Mouse (Mus musculus) neural tube, embryonic 14.5 days (tissue): ENCODE data around the gene Shc1. TPM values are rescaled to one million over a fixed set of nuclear protein-coding genes. Genes with fewer than 3 reads are reported as not detected.
A peak's percentile ranks its signal among the peaks of the same experiment; 100 is the strongest.

ENCODE experiments used
- ATAC-seq: fragments of 200-750 bp; cut with Nextera tagmentation; 2 replicates; pipeline ENCODE4 v1.8.0; 2017; ENCODE audit warnings: low read depth, mild to moderate bottlenecking, moderate TSS enrichment, moderate library complexity
- H3K27ac ChIP-seq: fragments of 300-500 bp; sonication (generic); 2 replicates; pipeline ENCODE4 v1.5.1; 2014; ENCODE audit warnings: low read depth, mild to moderate bottlenecking, control low read depth, low read length, moderate library complexity, mixed read lengths
- H3K27me3 ChIP-seq: fragments of 300-500 bp; sonication (generic); 2 replicates; pipeline ENCODE4 v1.6.1; 2014; ENCODE audit warnings: low read length; ENCODE audit not compliant: control insufficient read depth, insufficient read depth
- H3K36me3 ChIP-seq: fragments of 300-500 bp; sonication (generic); 2 replicates; pipeline ENCODE4 v1.6.1; 2014; ENCODE audit warnings: low read length, mixed read lengths; ENCODE audit not compliant: control insufficient read depth, insufficient read depth
- H3K4me1 ChIP-seq: fragments of 300-500 bp; sonication (generic); 2 replicates; pipeline ENCODE4 v1.6.1; 2014; ENCODE audit warnings: low read length; ENCODE audit not compliant: control insufficient read depth, insufficient read depth
- H3K4me2 ChIP-seq: fragments of 300-500 bp; sonication (generic); 2 replicates; pipeline ENCODE4 v1.6.1; 2014; ENCODE audit warnings: mild to moderate bottlenecking, low read depth, low read length, control low read depth
- H3K4me3 ChIP-seq: fragments of 300-500 bp; sonication (generic); 2 replicates; pipeline ENCODE4 v1.5.1; 2014; ENCODE audit warnings: low read depth, low read length, control low read depth, mixed read lengths
- H3K9ac ChIP-seq: fragments of 300-500 bp; sonication (generic); replicated peaks from 2 replicates; pipeline ENCODE4 v1.6.1; 2014; ENCODE audit warnings: low read depth, mild to moderate bottlenecking, control low read depth, low read length, mixed read lengths
- H3K9me3 ChIP-seq: fragments of 300-500 bp; sonication (generic); 2 replicates; pipeline ENCODE4 v1.6.1; 2016; ENCODE audit warnings: low read length; ENCODE audit not compliant: control insufficient read depth
- WGBS: fragments of 180-500 bp; shearing (Covaris S2); extraction: QIAGEN DNeasy Blood & Tissue Kit; methylation state at CpG from one replicate; pipeline ENCODE4 v1.1.7; 2014; 5-methylcytosine and 5-hydroxymethylcytosine counted together
- polyA plus RNA-seq: library from polyadenylated mRNA; unstranded; fragments of >200 nt; fragmentation: Nextera tagmentation; extraction: Ambion mirVana; gene quantifications from 2 replicates; pipeline ENCODE4 v1.2.1, GENCODE M21; 2014

The Shc1 gene
- polyA plus RNA-seq, result 4.1 and 18.9 TPM in 2 replicates

- Histone ChIP-seq H3K9me3 (no peaks in the 10 kb centered on the region), H3K4me3 (peak within 1 kb of the TSS; percentile 56), H3K27ac (peak within 1 kb of the TSS; percentile 70), H3K9ac (peak within 1 kb of the TSS; percentile 41), H3K27me3 (no peaks in the 10 kb centered on the region), H3K36me3 (peaks cover 10% of the 10 kb centered on the region; the same call in 1 of the 2 replicates), H3K4me1 (peaks cover 23% of the 10 kb centered on the region), H3K4me2 (peak within 1 kb of the TSS; percentile 71)
- peak; percentile 95 for ATAC-seq
- under 1% methylated on average over 38 of the region's 39 CpGs for WGBS
These were observed at the start of gene Shc1, which contains the start of gene Cks1b for GRCm38 (mm10) chr3:89418170-89418860. Gene Shc1 (plus strand): TSS chr3:89418443. Gene Cks1b (minus strand): TSS chr3:89418383.

GRCm38 (mm10) chr3:89373581-89374231, 44.5 kb upstream of the Shc1 start:
- no peak for ATAC-seq
- Histone ChIP-seq H3K4me2 (no peak overlapping the region), H3K36me3 (no peaks in the 10 kb centered on the region), H3K4me3 (no peak overlapping the region), H3K9me3 (no peaks in the 10 kb centered on the region), H3K27ac (no peak overlapping the region), H3K9ac (no peak overlapping the region), H3K4me1 (peaks cover 6% of the 10 kb centered on the region; the same call in 1 of the 2 replicates), H3K27me3 (no peaks in the 10 kb centered on the region)
- WGBS, result 48% methylated on average over 5 of the region's 5 CpGs

GRCm38 (mm10) chr3:89377831-89378230, 40.4 kb upstream of the Shc1 start:
- Histone ChIP-seq H3K27ac (no peak overlapping the region), H3K36me3 (no peaks in the 10 kb centered on the region), H3K9ac (no peak overlapping the region), H3K4me1 (peaks cover 9% of the 10 kb centered on the region; the same call in 1 of the 2 replicates), H3K27me3 (no peaks in the 10 kb centered on the region), H3K4me2 (peak overlapping the region; percentile 95; the same call in 1 of the 2 replicates), H3K4me3 (no peak overlapping the region), H3K9me3 (no peaks in the 10 kb centered on the region)
- peak; percentile 25; the same call in 1 of the 2 replicates for ATAC-seq
- WGBS, result 70% methylated on average over 4 of the region's 4 CpGs

- peak overlapping the region; percentile 78 for H3K9ac ChIP-seq
- H3K4me1 ChIP-seq, result peaks cover 9% of the 10 kb centered on the region; the same call in 1 of the 2 replicates
- H3K4me3 ChIP-seq, result peak overlapping the region; percentile 51
- H3K9me3 ChIP-seq, result no peaks in the 10 kb centered on the region
- WGBS, result 1% methylated on average over 28 of the region's 29 CpGs
- H3K27ac ChIP-seq, result peak overlapping the region; percentile 16; the same call in 1 of the 2 replicates
- ATAC-seq, result peak; percentile 91
- no peaks in the 10 kb centered on the region for H3K36me3 ChIP-seq
- H3K27me3 ChIP-seq, result no peaks in the 10 kb centered on the region
- peak overlapping the region; percentile 95 for H3K4me2 ChIP-seq
These were observed 39.7 kb upstream of the Shc1 start for GRCm38 (mm10) chr3:89378394-89379067.

- Histone ChIP-seq H3K4me1 (peaks cover 9% of the 10 kb centered on the region; the same call in 1 of the 2 replicates), H3K4me3 (no peak overlapping the region), H3K27ac (no peak overlapping the region), H3K9ac (no peak overlapping the region), H3K9me3 (no peaks in the 10 kb centered on the region), H3K4me2 (peak overlapping the region; percentile 95; the same call in 1 of the 2 replicates), H3K36me3 (no peaks in the 10 kb centered on the region), H3K27me3 (no peaks in the 10 kb centered on the region)
- 89% methylated on average over 31 of the region's 31 CpGs for WGBS
- ATAC-seq, result no peak
These were observed 38.7 kb upstream of the Shc1 start for GRCm38 (mm10) chr3:89379388-89380131.

- Histone ChIP-seq H3K27me3 (no peaks in the 10 kb centered on the region), H3K4me2 (no peak overlapping the region), H3K4me3 (no peak overlapping the region), H3K4me1 (peaks cover 9% of the 10 kb centered on the region; the same call in 1 of the 2 replicates), H3K9me3 (no peaks in the 10 kb centered on the region), H3K36me3 (no peaks in the 10 kb centered on the region), H3K9ac (no peak overlapping the region), H3K27ac (no peak overlapping the region)
- 95% methylated on average over 14 of the region's 14 CpGs for WGBS
- no peak for ATAC-seq
These were observed 38.0 kb upstream of the Shc1 start for GRCm38 (mm10) chr3:89380291-89380690.

GRCm38 (mm10) chr3:89380711-89381110, 37.5 kb upstream of the Shc1 start:
- no peaks in the 10 kb centered on the region for H3K27me3 ChIP-seq
- no peak overlapping the region for H3K4me3 ChIP-seq
- 95% methylated on average over 18 of the region's 18 CpGs for WGBS
- no peaks in the 10 kb centered on the region for H3K9me3 ChIP-seq
- no peak overlapping the region for H3K27ac ChIP-seq
- H3K4me2 ChIP-seq, result no peak overlapping the region
- no peak overlapping the region for H3K9ac ChIP-seq
- peaks cover 9% of the 10 kb centered on the region; the same call in 1 of the 2 replicates for H3K4me1 ChIP-seq
- no peaks in the 10 kb centered on the region for H3K36me3 ChIP-seq
- no peak for ATAC-seq

GRCm38 (mm10) chr3:89381233-89381632, 37.0 kb upstream of the Shc1 start:
- H3K36me3 ChIP-seq, result no peaks in the 10 kb centered on the region
- peaks cover 9% of the 10 kb centered on the region; the same call in 1 of the 2 replicates for H3K4me1 ChIP-seq
- no peak overlapping the region for H3K27ac ChIP-seq
- WGBS, result 84% methylated on average over 11 of the region's 11 CpGs
- H3K9ac ChIP-seq, result no peak overlapping the region
- H3K9me3 ChIP-seq, result no peaks in the 10 kb centered on the region
- no peaks in the 10 kb centered on the region for H3K27me3 ChIP-seq
- no peak for ATAC-seq
- H3K4me2 ChIP-seq, result no peak overlapping the region
- no peak overlapping the region for H3K4me3 ChIP-seq
